Mouse (Mus musculus): ENCODE measurements around the gene Nhlh2. TPM values are rescaled to one million over a fixed set of nuclear protein-coding genes. Genes with fewer than 3 reads are reported as not detected.
A peak's percentile ranks its signal among the peaks of the same experiment; 100 is the strongest.

The Nhlh2 gene
- polyA plus RNA-seq, 1 experiment from 2014 or later, result 86.9 TPM

DNA sequence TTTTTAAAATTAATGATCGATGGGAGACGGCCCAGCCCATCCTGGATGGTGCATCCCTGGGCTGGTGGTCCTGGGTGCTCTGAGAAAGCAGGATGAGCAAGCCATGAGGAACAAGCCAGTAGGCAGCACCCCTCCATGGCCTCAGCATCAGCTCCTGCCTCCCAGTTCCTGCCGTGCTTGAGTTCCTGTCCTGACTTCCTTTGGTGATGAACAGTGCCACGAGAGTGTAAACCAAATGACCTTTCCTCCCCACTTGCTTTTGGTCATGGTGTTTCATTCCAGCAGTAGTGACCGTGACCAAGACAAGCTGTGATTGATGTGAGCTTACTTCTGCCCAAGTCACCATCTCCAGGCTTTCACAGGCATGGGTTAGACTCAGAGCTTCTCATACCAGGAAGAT, 27.9 kb downstream of the Nhlh2 start:
- Histone ChIP-seq H3K4me1 (replicated peaks) (no peaks in the 10 kb centered on the region), H3K27ac (no peak overlapping the region), H3K9ac (replicated peaks) (no peak overlapping the region), H3K4me2 (replicated peaks) (no peak overlapping the region), H3K27me3 (no peaks in the 10 kb centered on the region), H3K9me3 (no peaks in the 10 kb centered on the region), H3K36me3 (no peaks in the 10 kb centered on the region), H3K4me3 (replicated peaks) (no peak overlapping the region)
- ATAC-seq, result no peak
- 89% methylated on average over 5 of the region's 5 CpGs for WGBS

DNA sequence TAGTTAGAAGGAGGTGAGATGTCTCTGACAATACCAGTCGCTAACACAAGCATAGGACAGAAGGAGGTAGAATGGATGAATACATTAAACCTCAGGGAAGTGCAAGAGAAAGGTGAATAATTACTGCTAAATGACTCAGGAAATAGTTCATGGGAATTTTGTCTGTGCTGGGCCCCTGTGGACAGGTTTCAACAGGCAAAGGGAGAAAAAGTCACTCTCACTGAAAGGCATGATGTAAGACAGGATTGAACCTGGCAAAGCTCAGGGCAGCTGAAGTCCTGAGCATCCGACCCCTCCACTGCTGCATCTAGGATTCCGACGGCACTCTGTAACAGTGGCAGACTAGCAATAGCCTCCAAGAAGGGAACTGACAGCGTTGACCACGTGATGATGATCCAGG, 28.7 kb downstream of the Nhlh2 start:
- no peak for ATAC-seq
- Histone ChIP-seq H3K27me3 (no peaks in the 10 kb centered on the region), H3K4me3 (replicated peaks) (no peak overlapping the region), H3K9me3 (no peaks in the 10 kb centered on the region), H3K36me3 (no peaks in the 10 kb centered on the region), H3K9ac (replicated peaks) (no peak overlapping the region), H3K4me1 (replicated peaks) (no peaks in the 10 kb centered on the region), H3K4me2 (replicated peaks) (no peak overlapping the region), H3K27ac (no peak overlapping the region)
- WGBS, result 78% methylated on average over 6 of the region's 6 CpGs

DNA sequence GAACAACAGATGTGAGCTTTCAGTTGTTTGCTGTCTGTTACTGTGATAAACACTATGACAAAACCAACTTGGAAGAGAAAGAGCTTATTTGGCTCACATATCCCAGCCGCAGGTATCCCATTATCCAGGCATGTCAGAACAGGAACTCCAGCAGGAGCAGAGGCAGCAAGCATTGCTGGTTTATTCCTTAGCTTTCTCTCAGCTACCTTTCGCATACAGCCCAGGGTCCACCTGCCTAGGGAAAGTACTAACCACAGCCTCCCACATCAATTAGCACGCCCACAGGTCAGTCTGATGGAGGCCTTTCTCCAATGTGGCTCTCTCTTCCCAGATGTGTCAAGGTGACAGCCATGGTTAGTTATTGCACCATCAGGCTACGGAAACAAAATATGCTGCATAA, 31.8 kb downstream of the Nhlh2 start:
- H3K27me3 ChIP-seq, result no peaks in the 10 kb centered on the region
- H3K4me3 ChIP-seq (replicated peaks), result no peak overlapping the region
- no peak overlapping the region for H3K4me2 ChIP-seq (replicated peaks)
- H3K4me1 ChIP-seq (replicated peaks), result no peaks in the 10 kb centered on the region
- WGBS, result 89% methylated on average over 4 of the region's 4 CpGs
- no peak overlapping the region for H3K9ac ChIP-seq (replicated peaks)
- no peak overlapping the region for H3K27ac ChIP-seq
- ATAC-seq, result no peak
- no peaks in the 10 kb centered on the region for H3K9me3 ChIP-seq
- no peaks in the 10 kb centered on the region for H3K36me3 ChIP-seq

DNA sequence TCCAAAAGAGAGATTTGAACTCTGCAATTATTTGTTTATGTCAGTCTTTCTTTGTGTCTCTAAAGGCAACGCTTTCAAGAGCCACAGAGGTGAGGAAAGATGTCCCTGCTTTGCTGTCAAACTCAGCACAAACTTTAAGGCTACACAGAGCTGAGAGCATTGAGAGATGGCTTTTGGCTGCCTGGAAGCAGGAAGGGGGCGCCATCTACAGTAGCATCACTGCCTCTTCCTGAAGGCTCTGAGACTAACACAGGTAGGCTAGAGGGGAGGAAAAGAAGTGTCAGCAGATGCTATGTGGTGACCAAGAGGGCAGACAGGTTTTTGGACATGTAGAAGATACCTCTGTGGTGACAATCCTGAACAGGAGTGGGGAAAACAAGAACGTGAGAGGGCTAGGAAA, 35.2 kb downstream of the Nhlh2 start:
- no peak for ATAC-seq
- WGBS, result 45% methylated on average over 3 of the region's 3 CpGs

DNA sequence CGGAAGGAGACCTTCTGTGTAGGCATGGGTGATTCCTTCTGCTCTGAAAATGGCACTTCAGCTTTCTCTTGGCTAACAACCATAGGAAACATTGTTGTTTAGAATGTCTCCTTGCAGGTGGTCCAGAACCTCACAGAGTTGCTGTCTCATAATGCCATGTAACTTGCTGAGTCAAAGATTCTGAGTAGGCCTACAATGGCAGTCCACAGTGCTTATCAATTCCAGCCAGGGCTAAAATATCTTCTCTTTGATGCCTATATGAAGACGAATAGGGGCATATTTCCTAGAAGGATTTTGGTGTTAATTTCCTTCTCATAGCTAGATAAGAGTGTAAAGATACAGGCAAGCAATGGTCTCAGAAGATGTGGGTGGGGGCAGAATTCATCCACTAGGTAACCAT, 37.7 kb downstream of the Nhlh2 start:
- WGBS, result 90% methylated on average over 2 of the region's 2 CpGs
- no peak overlapping the region for H3K27ac ChIP-seq
- no peaks in the 10 kb centered on the region for H3K27me3 ChIP-seq
- no peaks in the 10 kb centered on the region; the same call in 1 of the 2 replicates for H3K9me3 ChIP-seq
- H3K9ac ChIP-seq (replicated peaks), result no peak overlapping the region
- no peak for ATAC-seq
- no peak overlapping the region for H3K4me3 ChIP-seq (replicated peaks)
- no peaks in the 10 kb centered on the region for H3K36me3 ChIP-seq
- no peak overlapping the region for H3K4me2 ChIP-seq (replicated peaks)
- H3K4me1 ChIP-seq (replicated peaks), result peaks cover 13% of the 10 kb centered on the region; the same call in 1 of the 2 replicates

More for the DNA sequence above, 35.2 kb downstream of the Nhlh2 start:
- Histone ChIP-seq H3K4me3 (replicated peaks) (no peak overlapping the region), H3K4me1 (replicated peaks) (peaks cover 13% of the 10 kb centered on the region; the same call in 1 of the 2 replicates), H3K9me3 (no peaks in the 10 kb centered on the region), H3K27me3 (no peaks in the 10 kb centered on the region), H3K27ac (no peak overlapping the region), H3K36me3 (no peaks in the 10 kb centered on the region), H3K9ac (replicated peaks) (no peak overlapping the region), H3K4me2 (replicated peaks) (no peak overlapping the region)

DNA sequence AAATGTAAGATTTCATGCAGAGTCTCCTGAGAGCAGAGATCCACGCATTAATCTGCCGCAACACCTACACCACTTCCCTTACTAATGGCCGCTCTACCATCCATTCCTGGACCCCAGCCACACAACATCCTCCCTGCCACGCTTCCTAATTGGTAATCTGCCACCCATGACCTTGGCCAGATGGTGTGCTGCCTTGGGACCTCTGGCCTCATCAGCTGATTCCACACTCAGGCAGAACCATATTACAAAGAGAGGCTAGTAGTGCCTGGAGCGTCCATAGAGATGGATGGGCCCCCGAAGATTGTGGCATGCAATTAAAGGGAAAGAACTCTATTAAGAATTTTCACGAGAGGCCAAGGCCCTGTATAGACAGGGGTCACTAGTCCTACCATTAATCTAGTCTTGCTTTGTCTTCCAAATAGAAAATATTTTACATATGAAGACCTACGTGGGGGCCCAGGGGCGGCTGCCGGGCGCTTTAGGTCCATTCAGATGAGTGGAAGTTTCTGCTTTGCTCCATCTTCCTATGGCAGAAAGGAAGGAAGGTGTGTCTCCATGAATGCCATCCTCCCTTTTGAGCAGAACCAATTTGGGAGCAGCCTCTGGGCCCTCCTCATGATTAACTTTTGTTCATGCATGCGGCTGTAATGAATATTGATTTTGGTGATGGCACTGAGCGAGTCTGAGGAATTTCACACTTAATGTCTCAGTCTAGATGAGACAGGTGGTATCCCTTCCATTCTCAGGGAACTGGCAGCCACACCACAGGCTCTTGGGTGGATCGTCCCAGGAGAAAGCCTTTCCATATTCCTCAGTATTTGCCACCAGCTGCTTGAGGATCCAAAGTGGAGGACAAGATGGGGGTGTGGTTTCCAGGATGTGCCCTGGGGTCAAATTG, 39.6 kb downstream of the Nhlh2 start:
- no peaks in the 10 kb centered on the region; the same call in 1 of the 2 replicates for H3K9me3 ChIP-seq
- peaks cover 28% of the 10 kb centered on the region for H3K4me1 ChIP-seq (replicated peaks)
- H3K27me3 ChIP-seq, result no peaks in the 10 kb centered on the region
- no peaks in the 10 kb centered on the region for H3K36me3 ChIP-seq
- no peak overlapping the region for H3K9ac ChIP-seq (replicated peaks)
- no peak overlapping the region for H3K4me3 ChIP-seq (replicated peaks)
- H3K4me2 ChIP-seq (replicated peaks), result no peak overlapping the region
- 57% methylated on average over 14 of the region's 14 CpGs for whole genome bisulfite sequencing
- peak overlapping the region; percentile 19; the same call in 1 of the 2 replicates for H3K27ac ChIP-seq
- ATAC-seq, result peak; percentile 76

DNA sequence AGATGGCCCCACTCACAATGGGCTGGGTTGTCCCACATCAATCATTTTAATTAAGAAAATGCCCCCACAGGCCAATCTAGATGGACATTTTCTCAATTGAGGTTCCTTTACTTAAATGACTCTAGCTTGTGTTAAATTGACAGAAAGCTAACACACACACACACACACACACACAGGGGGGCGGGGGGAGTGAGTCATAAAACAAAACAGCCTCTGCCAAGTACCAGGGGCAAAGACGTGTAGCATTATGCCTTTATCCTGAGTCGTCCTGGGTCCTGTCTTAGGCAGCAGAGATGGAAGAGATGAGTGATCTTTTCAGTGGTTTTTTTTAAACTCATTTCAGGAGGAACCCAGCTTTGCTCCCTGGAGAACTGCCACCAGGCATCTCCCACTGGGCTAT, 42.2 kb downstream of the Nhlh2 start:
- 43% methylated on average over 3 of the region's 3 CpGs for WGBS
- no peaks in the 10 kb centered on the region for H3K27me3 ChIP-seq

DNA sequence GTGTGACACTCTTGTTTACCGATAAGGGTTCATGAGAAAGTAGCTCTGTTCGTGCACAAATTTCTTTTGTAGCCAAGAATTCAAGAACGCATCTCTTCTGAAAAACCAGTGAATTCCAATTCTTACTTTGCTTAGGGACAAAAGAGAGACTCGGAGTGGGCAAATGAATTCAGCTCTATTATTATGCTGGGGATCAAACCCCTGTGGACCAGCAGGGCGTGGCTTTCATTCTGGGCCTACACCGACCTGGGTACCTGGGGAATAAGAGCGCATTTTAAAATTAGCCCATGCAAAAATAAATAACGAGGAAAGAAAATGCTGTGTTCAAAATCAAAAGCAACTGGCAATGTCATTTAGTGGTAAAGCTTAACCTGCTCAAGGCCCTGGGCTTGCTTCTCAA, 43.4 kb downstream of the Nhlh2 start:
- no peak overlapping the region for H3K4me3 ChIP-seq (replicated peaks)
- H3K27me3 ChIP-seq, result no peaks in the 10 kb centered on the region
- peaks cover 51% of the 10 kb centered on the region for H3K4me1 ChIP-seq (replicated peaks)
- H3K9ac ChIP-seq (replicated peaks), result no peak overlapping the region
- no peaks in the 10 kb centered on the region for H3K36me3 ChIP-seq
- no peak overlapping the region for H3K4me2 ChIP-seq (replicated peaks)
- no peaks in the 10 kb centered on the region; the same call in 1 of the 2 replicates for H3K9me3 ChIP-seq
- H3K27ac ChIP-seq, result peak overlapping the region; percentile 58
- ATAC-seq, result no peak
- 13% methylated on average over 8 of the region's 8 CpGs for WGBS

More for the DNA sequence above, 42.2 kb downstream of the Nhlh2 start:
- H3K4me2 ChIP-seq (replicated peaks), result no peak overlapping the region
- no peak overlapping the region for H3K4me3 ChIP-seq (replicated peaks)
- no peak overlapping the region for H3K27ac ChIP-seq
- no peaks in the 10 kb centered on the region; the same call in 1 of the 2 replicates for H3K9me3 ChIP-seq
- no peak overlapping the region for H3K9ac ChIP-seq (replicated peaks)
- no peak for ATAC-seq
- peaks cover 44% of the 10 kb centered on the region for H3K4me1 ChIP-seq (replicated peaks)
- H3K36me3 ChIP-seq, result no peaks in the 10 kb centered on the region

DNA sequence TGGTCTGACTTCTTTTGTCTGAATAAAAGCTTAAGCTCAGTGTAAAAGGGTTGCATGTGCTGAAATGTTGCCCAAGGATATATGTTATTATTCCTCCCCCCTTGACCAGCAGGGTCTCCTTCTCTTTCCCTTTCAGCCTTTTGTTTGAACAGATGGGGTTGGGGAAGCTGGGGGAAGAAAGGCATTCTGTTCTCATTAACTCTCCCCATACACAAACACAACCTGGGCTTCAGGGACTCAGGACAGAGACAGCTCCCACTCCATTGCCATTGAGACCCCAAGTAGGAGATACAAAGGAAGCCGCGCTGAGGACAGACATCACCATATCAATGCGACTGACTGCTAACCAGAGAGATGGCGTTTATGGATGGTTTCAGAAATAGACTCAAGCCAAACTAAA, 46.0 kb downstream of the Nhlh2 start:
- H3K4me1 ChIP-seq (replicated peaks), result peaks cover 38% of the 10 kb centered on the region
- no peak overlapping the region for H3K9ac ChIP-seq (replicated peaks)
- H3K4me2 ChIP-seq (replicated peaks), result no peak overlapping the region
- no peaks in the 10 kb centered on the region for H3K27me3 ChIP-seq
- H3K4me3 ChIP-seq (replicated peaks), result no peak overlapping the region
- H3K9me3 ChIP-seq, result peaks cover under 1% of the 10 kb centered on the region; the same call in 1 of the 2 replicates
- peak overlapping the region; percentile 80 for H3K27ac ChIP-seq
- ATAC-seq, result peak; percentile 70; the same call in 1 of the 2 replicates
- WGBS, result 6% methylated on average over 4 of the region's 4 CpGs
- no peaks in the 10 kb centered on the region for H3K36me3 ChIP-seq

DNA sequence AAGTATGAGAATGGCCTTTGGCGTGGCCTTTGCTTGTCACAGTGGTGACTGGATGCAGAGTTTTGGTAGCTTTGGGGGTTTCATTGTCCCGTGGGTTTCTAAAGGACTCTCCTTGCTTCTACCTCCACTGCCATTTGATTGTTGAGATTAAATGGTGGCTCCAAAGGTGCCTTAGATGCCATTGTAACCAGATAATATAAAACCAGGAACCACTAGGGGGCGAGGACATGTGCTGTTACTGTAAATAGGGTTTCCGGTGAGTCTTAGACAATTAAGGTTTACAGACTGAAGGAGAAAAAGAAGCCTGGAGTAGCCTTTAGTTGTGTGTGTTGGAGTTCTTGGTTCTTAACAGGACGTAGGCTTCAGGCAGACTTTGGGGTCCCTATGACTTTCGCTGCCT, 50.2 kb downstream of the Nhlh2 start:
- Histone ChIP-seq H3K36me3 (no peaks in the 10 kb centered on the region), H3K27me3 (no peaks in the 10 kb centered on the region), H3K4me2 (replicated peaks) (no peak overlapping the region), H3K4me3 (replicated peaks) (no peak overlapping the region), H3K27ac (no peak overlapping the region), H3K9ac (replicated peaks) (no peak overlapping the region), H3K4me1 (replicated peaks) (peaks cover 27% of the 10 kb centered on the region), H3K9me3 (0 out of 2 replicates have a peak, but pooled peaks cover 2% of the 10 kb centered on the region)
- ATAC-seq, result no peak
- WGBS, result 84% methylated on average over 6 of the region's 6 CpGs

DNA sequence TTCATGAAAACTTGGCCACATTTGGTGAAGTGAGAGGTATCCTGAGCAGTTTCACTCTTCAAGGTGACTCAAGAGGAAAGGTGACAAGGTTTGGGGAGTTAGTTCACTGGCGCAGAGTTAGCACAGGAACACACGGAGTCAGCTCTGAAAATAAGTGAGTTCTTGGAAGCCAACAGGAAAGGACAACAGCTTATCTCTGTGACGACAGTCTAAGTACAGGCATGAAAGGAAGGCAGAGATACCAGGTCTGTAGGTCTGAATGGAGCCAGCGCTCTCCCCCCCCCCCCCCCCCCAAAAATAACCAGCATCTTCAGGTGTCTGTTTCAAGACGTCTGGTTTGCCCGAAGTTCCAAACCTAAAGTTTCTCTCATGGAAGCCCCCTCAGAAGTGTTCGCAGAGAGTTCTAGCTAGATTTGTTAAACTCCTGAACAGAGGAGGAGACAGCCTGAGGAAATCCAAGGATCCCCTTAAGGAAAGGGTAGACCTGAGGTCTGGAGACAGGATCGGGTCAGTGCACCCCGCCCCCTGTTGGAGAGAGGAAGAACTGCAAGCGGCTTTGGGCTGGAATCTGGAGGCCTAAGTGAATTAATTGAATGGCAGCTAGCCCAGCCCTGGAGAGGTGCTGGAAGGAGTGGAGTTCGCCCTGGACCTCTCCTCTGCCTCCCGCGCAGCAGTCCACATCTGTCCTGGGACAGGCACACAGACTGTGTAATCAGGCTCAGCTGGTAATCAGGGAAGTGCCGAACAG, 52.2 kb downstream of the Nhlh2 start:
- Histone ChIP-seq H3K4me1 (replicated peaks) (peaks cover 12% of the 10 kb centered on the region), H3K27me3 (no peaks in the 10 kb centered on the region), H3K36me3 (no peaks in the 10 kb centered on the region), H3K4me2 (replicated peaks) (no peak overlapping the region), H3K9me3 (0 out of 2 replicates have a peak, but pooled peaks cover 2% of the 10 kb centered on the region), H3K27ac (peak overlapping the region; percentile 58; the same call in 1 of the 2 replicates), H3K9ac (replicated peaks) (0 out of 2 replicates have a peak overlapping the region, but pooled peaks have one; percentile 10), H3K4me3 (replicated peaks) (no peak overlapping the region)
- peak; percentile 91 for ATAC-seq
- 44% methylated on average over 14 of the region's 14 CpGs for WGBS

DNA sequence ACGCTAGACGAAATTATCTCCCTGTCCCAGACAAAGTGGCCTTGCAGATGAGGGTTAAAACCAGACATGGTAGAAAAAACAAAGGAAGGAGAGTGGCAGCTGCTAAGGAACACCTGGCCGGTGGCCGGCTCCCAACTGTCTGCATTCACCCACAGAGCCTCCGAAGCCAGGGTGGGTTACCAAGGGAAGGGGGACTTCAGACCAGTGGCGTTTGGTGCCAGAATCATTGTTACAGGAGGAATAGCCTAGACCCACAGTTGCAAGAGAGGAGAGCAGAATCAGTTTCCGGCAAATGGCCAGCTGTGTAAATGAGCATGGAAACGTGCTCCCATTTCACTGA, 52.8 kb downstream of the Nhlh2 start:
- Histone ChIP-seq H3K9me3 (0 out of 2 replicates have a peak, but pooled peaks cover 2% of the 10 kb centered on the region), H3K36me3 (no peaks in the 10 kb centered on the region), H3K4me2 (replicated peaks) (no peak overlapping the region), H3K4me3 (replicated peaks) (no peak overlapping the region), H3K9ac (replicated peaks) (0 out of 2 replicates have a peak overlapping the region, but pooled peaks have one; percentile 10), H3K27me3 (no peaks in the 10 kb centered on the region), H3K27ac (peak overlapping the region; percentile 58; the same call in 1 of the 2 replicates), H3K4me1 (replicated peaks) (peaks cover 6% of the 10 kb centered on the region; the same call in 1 of the 2 replicates)
- 37% methylated on average over 8 of the region's 8 CpGs for WGBS
- peak; percentile 65; the same call in 1 of the 2 replicates for ATAC-seq
